Mouse (Mus musculus): ENCODE data around the gene Tgfbr3. TPM values are rescaled to one million over a fixed set of nuclear protein-coding genes. Genes with fewer than 3 reads are reported as not detected.

The Tgfbr3 gene
- polyA plus RNA-seq, 1 experiment from 2014 or later = 19.2 TPM

DNA sequence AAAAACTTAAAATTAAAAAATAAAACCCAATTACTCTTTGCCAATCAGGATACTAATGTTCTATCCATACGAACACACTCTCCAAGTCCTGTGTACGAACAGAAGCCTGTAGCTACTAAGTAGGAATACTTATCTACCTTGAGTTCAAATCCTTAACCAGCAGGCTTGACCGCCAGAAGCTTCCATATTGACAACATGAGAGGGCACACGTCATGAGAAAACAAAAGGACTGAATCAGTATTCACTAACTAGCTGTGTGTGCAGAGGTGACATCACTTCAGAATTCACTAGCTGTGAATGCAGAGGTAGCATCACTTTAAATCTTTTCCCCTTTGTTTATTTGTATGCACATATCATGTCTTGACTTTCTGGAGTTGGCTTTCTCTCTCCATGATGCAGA lies 4.6 kb upstream of the Tgfbr3 start:
- no peak overlapping the region for H3K4me2 ChIP-seq
- peaks cover 20% of the 10 kb centered on the region for H3K4me1 ChIP-seq
- H3K27me3 ChIP-seq (replicated peaks) = peaks cover 25% of the 10 kb centered on the region
- no peak for ATAC-seq
- no peaks in the 10 kb centered on the region for H3K9me3 ChIP-seq (replicated peaks)
- H3K9ac ChIP-seq = no peak overlapping the region
- no peak overlapping the region for H3K27ac ChIP-seq
- 78% methylated on average over 4 of the region's 4 CpGs for WGBS (ENCODE audit: insufficient replicate concordance)
- H3K36me3 ChIP-seq = no peaks in the 10 kb centered on the region
- no peak overlapping the region for H3K4me3 ChIP-seq

DNA sequence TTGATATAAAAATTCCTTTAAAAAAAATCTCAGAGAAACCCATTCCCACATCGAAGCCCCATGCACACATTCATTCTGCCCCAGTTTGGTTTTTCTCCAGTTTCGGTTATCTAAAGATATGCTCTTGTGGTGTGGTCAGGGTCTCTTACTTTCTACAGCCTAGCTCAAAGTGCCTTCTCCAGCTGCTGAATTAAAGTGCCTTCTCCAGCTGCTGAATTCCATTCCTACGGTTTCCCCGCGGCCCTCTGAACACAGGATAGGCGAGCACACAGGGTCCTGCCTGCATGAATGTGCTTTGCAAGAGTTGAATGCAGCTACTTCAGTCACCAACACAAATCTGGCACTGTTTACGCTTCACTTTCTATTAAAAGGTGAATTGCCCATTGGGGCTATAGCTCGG lies 557 bp upstream of the Tgfbr3 start:
- H3K27me3 ChIP-seq (replicated peaks) = peaks cover 25% of the 10 kb centered on the region
- H3K4me3 ChIP-seq = peak overlapping the region; percentile 82
- no peaks in the 10 kb centered on the region for H3K9me3 ChIP-seq (replicated peaks)
- H3K27ac ChIP-seq = no peak overlapping the region
- no peak for ATAC-seq
- peak overlapping the region; percentile 98 for H3K4me2 ChIP-seq
- H3K4me1 ChIP-seq = peaks cover 22% of the 10 kb centered on the region
- 48% methylated on average over 8 of the region's 8 CpGs for WGBS (ENCODE audit: insufficient replicate concordance)
- no peak overlapping the region for H3K9ac ChIP-seq
- H3K36me3 ChIP-seq = no peaks in the 10 kb centered on the region

DNA sequence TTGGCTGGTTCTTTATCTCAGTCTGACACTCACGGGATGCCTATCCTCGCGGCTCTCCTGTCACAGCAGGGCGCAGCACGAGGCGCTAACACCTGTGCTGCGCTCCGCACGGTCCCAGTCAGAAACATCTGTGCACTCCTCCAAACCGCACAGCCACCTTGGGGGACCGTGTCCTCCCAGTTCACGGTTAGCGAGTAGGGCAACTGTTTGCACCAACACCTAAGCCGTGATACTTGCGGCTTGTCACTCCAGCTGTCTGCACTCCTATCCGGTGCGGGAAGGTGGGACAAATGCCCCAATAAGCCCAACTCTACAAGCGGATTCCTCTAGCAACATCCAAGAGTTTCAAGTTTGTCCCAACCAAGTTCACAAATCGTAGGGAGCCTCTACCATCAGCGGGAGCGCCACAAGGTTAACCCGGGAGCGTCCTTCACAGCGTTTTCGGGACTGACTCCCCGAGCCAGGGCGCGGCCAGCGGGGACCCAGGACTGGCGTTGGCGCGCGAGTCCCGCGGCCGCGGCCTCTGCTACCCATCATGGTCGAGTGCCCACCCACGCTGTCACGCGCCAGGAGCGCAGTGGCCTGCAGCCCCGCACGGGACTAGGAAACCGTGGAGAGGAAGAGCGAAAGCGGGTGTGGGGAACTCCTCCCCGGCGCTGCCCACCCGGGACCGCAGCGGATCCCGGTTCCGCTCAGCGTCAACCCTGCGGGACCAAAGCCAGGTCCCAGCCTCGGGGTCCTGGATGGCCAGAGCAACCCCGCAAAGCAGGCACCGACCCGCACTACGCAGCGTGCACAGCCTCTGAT lies 799 bp downstream of the Tgfbr3 start:
- H3K27me3 ChIP-seq (replicated peaks) = peaks cover 25% of the 10 kb centered on the region
- peak overlapping the region; percentile 78 for H3K27ac ChIP-seq
- peak overlapping the region; percentile 82 for H3K4me3 ChIP-seq
- H3K9ac ChIP-seq = peak overlapping the region; percentile 84
- H3K4me2 ChIP-seq = peak overlapping the region; percentile 98
- no peaks in the 10 kb centered on the region for H3K9me3 ChIP-seq (replicated peaks)
- ATAC-seq = peak; percentile 73
- 1% methylated on average over 62 of the region's 62 CpGs for WGBS (ENCODE audit: insufficient replicate concordance)
- H3K36me3 ChIP-seq = no peaks in the 10 kb centered on the region
- H3K4me1 ChIP-seq = peaks cover 28% of the 10 kb centered on the region

DNA sequence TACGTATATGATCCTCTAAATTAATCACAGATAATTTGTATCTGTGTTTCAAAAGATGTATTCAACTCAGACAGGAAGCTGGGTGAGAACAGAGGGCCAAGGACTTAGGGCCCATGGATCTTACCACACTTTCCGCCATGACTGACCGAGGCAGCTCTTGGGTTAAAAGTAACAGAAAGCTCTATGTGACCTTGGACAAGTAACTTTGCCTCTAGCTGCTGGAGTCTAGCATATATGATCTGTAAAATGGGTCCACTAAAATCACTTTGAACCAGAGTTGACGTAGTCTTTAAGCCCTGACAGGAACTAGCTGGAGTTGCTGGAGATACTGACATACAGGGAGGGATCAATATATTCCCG lies 1.5 kb downstream of the Tgfbr3 start:
- peak overlapping the region; percentile 78 for H3K27ac ChIP-seq
- H3K9me3 ChIP-seq (replicated peaks) = no peaks in the 10 kb centered on the region
- WGBS (ENCODE audit: insufficient replicate concordance) = 26% methylated on average over 5 of the region's 5 CpGs
- ATAC-seq = no peak
- peak overlapping the region; percentile 84 for H3K9ac ChIP-seq
- no peaks in the 10 kb centered on the region for H3K36me3 ChIP-seq
- H3K4me2 ChIP-seq = peak overlapping the region; percentile 98
- H3K4me3 ChIP-seq = peak overlapping the region; percentile 82
- H3K27me3 ChIP-seq (replicated peaks) = peaks cover 25% of the 10 kb centered on the region
- H3K4me1 ChIP-seq = peaks cover 32% of the 10 kb centered on the region

DNA sequence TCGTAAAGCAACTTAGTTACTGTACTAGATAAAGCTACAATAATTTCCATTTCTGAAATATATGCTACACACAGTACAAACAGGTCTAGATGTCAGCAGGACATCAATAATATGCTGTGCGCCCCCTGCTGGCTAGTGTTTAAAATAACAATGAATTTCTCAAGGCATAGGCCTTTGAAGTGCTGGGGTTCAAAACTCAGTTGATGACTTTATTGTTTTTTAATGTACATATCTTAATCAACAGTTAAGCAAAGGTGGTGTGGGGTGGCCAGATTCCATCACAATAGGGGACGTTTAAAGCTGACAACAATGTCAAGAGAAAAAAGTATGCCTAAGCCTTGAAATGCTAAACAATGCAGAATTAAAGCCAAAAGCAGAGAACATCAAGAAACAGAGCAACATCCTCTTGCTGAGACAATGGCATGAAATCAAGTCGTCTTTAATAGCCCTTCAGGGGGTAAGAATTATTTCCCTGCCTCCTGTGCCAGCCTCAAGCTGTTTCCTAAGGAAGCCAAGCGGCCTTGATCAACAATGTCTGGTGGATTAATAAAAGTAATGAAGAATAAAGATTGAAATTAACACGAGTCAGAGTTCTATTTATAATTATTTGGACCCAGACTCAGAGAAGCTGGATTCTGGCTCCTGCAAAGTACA lies 2.0 kb downstream of the Tgfbr3 start:
- peak overlapping the region; percentile 82 for H3K4me3 ChIP-seq
- H3K27ac ChIP-seq = peak overlapping the region; percentile 78
- no peak for ATAC-seq
- peaks cover 25% of the 10 kb centered on the region for H3K27me3 ChIP-seq (replicated peaks)
- peaks cover 32% of the 10 kb centered on the region for H3K4me1 ChIP-seq
- H3K4me2 ChIP-seq = peak overlapping the region; percentile 98
- 22% methylated on average over 6 of the region's 6 CpGs for WGBS (ENCODE audit: insufficient replicate concordance)
- no peaks in the 10 kb centered on the region for H3K9me3 ChIP-seq (replicated peaks)
- H3K9ac ChIP-seq = peak overlapping the region; percentile 84; the same call in 1 of the 2 replicates
- no peaks in the 10 kb centered on the region for H3K36me3 ChIP-seq

DNA sequence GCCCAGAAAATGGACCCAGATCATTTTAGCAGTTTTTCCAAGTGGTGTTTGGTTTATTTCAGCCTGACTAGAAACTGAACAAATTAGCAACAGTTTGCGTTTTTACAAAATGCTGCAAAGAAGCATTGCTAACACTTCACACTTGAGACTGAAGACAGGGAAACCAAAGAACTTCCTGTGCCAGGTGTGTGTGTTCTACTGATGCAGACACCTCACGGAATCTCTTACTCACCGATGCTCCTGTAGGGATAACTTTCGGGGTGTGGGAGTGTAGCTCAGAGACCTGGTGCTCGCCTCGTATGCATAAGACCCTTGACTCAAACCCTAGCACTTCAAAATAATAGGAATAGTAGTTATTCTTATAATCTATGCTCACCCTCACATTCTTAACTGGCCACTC lies 3.9 kb downstream of the Tgfbr3 start:
- H3K4me3 ChIP-seq = no peak overlapping the region
- peaks cover 14% of the 10 kb centered on the region for H3K27me3 ChIP-seq (replicated peaks)
- ATAC-seq = no peak
- no peak overlapping the region for H3K4me2 ChIP-seq
- H3K4me1 ChIP-seq = peaks cover 32% of the 10 kb centered on the region
- no peak overlapping the region for H3K27ac ChIP-seq
- H3K9me3 ChIP-seq (replicated peaks) = 0 out of 2 replicates have a peak, but pooled peaks cover 2% of the 10 kb centered on the region
- H3K9ac ChIP-seq = no peak overlapping the region
- 73% methylated on average over 6 of the region's 6 CpGs for WGBS (ENCODE audit: insufficient replicate concordance)
- peaks cover 8% of the 10 kb centered on the region for H3K36me3 ChIP-seq

DNA sequence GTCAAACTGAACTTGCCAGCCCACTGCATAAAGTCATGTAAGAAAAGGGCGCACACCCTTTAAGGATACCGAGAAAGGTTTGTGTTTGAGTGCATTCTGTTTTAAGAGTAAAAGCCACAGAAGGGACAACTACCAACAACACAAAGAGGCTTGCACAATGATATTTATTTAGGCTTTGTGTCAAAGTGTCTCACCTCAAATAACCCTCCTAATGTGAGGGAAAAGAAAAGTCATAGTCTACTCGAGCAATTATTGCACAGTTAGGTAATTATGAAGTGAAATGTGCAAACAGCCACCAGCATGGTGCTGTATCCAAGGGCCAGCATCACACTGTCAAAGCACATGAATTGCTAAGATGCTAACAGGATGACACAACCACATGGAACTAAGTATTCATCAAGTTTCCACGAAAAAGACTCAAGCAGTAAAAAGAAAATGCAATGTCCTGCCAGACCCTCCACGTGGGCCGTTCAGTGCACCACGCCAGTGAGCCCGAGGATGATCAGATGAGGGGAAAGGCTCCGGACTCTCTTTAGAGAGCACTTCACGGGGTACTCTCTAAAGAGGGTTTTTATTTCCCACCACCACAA lies 5.4 kb downstream of the Tgfbr3 start:
- ATAC-seq = no peak
- Histone ChIP-seq H3K36me3 (peaks cover 14% of the 10 kb centered on the region), H3K4me2 (no peak overlapping the region), H3K4me1 (peaks cover 27% of the 10 kb centered on the region), H3K27ac (no peak overlapping the region), H3K27me3 (replicated peaks) (no peaks in the 10 kb centered on the region), H3K4me3 (no peak overlapping the region), H3K9ac (no peak overlapping the region), H3K9me3 (replicated peaks) (0 out of 2 replicates have a peak, but pooled peaks cover 7% of the 10 kb centered on the region)
- 65% methylated on average over 10 of the region's 10 CpGs for WGBS (ENCODE audit: insufficient replicate concordance)

DNA sequence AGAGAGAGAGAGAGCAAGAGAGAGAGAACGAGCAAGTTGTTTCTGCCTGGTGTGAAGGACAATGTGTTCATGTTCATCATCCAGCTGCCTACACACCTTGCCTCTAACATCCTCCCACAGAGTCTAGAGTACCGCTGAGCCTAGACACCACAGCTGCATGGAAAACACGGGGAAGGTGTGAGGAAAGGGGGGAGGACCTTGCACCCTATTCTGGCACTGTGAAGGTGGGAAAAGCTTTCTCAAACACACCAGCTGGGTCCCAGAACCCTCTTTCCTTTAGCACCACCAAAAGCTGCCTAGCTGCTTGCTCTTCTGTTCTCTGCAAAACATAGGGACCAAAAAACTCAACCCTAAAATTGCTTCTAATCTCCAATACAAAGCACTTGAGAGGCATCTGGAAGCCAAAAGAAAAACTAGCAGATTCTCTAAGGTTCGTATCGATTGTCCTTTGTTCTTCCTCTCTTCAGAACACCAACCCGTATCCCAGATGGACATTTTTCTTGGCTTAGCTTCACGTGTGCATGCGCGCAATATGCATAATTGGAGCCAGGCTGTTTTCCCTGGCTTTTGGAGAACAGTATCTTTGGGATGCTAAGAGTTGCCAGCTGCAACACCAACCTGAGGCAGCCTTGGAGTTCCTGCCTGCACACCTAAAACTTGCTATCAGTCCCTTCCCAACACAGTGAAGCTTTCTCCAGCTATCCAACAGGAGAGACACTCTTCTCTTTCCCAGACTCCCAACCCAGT lies 6.7 kb downstream of the Tgfbr3 start:
- no peak for ATAC-seq
- WGBS (ENCODE audit: insufficient replicate concordance) = 68% methylated on average over 9 of the region's 9 CpGs
- peaks cover 18% of the 10 kb centered on the region for H3K4me1 ChIP-seq
- no peak overlapping the region for H3K4me2 ChIP-seq
- H3K9me3 ChIP-seq (replicated peaks) = 0 out of 2 replicates have a peak, but pooled peaks cover 7% of the 10 kb centered on the region
- H3K9ac ChIP-seq = no peak overlapping the region
- no peaks in the 10 kb centered on the region for H3K27me3 ChIP-seq (replicated peaks)
- H3K27ac ChIP-seq = no peak overlapping the region
- peaks cover 14% of the 10 kb centered on the region for H3K36me3 ChIP-seq
- no peak overlapping the region for H3K4me3 ChIP-seq

DNA sequence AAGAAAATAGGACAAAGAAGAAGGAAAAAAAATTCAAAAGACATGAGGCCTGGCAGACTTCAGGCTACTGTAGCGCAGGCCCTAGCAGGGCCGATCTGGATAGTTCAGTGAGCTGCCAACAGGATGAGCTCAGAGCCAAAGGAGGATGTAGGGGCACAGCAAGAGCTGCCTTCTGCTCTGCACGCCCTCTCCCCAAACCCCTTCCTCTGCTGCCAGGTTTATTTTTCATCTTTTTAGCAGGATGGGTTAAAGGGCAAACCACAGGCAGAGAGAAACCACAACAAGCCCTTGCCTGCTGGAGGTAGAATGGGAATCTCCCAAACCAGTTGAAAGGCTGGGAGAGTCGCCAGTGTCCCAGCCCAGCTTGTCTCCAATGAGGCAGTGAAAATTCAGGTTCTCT lies 10.2 kb downstream of the Tgfbr3 start:
- 62% methylated on average over 4 of the region's 4 CpGs for WGBS (ENCODE audit: insufficient replicate concordance)
- H3K27ac ChIP-seq = no peak overlapping the region
- ATAC-seq = no peak
- peaks cover 14% of the 10 kb centered on the region for H3K36me3 ChIP-seq
- H3K4me3 ChIP-seq = no peak overlapping the region
- H3K4me1 ChIP-seq = peaks cover 30% of the 10 kb centered on the region
- H3K4me2 ChIP-seq = no peak overlapping the region
- no peaks in the 10 kb centered on the region for H3K27me3 ChIP-seq (replicated peaks)
- no peak overlapping the region for H3K9ac ChIP-seq
- H3K9me3 ChIP-seq (replicated peaks) = 0 out of 2 replicates have a peak, but pooled peaks cover 7% of the 10 kb centered on the region

DNA sequence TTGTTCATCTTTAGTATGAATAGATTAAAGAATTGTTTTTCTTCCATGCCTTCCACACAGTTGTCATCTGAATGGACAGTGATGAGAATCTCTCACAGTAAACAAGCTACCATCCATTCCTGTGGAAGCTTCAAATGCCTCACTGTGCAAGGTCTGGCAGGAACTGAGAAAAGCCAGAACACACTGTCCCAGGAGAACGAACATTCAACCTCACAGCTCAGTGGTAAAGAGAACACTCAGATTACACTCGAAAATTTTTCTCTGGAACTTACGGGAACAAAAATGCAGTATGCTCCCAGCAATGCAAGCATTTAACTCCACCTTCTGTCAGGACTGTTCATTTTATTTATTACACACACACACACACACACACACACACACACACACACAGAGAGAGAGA lies 13.2 kb downstream of the Tgfbr3 start:
- no peak for ATAC-seq
- peaks cover 48% of the 10 kb centered on the region for H3K4me1 ChIP-seq
- H3K36me3 ChIP-seq = peaks cover 9% of the 10 kb centered on the region
- H3K4me2 ChIP-seq = no peak overlapping the region
- H3K9ac ChIP-seq = no peak overlapping the region
- WGBS (ENCODE audit: insufficient replicate concordance) = 72% methylated on average over 3 of the region's 3 CpGs
- H3K9me3 ChIP-seq (replicated peaks) = 0 out of 2 replicates have a peak, but pooled peaks cover 7% of the 10 kb centered on the region
- H3K27me3 ChIP-seq (replicated peaks) = no peaks in the 10 kb centered on the region
- H3K27ac ChIP-seq = no peak overlapping the region
- no peak overlapping the region for H3K4me3 ChIP-seq

DNA sequence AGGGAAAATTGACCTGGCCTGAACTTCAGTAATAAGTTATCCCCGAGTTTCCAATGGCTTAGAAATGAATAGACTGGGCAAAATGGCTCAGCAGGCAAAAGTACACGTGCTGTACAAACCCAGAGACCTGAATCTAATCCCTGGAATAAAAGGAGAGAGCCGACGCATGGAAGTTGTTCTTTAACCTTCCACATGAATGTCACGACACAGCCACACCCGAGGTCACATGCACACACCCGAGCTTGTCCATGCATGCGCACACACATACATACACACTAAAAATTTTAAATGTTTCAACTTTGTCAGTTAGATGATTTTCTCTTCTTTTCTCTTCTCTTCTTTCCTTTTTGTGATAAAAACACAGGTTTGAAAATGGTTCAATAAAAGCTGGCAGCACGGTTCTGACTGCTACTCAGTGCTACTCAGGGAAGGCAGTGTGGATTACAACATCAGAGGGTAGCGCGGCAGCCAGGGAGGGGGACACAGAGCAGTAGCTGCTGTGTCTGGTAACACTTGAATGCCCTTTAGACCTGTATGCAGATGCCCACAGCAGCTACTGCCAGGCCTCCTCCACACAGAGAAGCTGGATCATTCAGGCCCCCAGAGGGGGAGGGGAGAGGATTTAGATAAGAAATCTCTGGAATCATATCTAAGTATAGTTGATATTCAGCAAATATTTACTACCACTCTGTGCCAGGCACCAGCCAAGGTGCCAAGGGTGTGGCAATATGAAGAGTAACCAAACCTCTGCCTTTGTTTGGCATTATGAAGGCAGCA lies 17.0 kb downstream of the Tgfbr3 start:
- Histone ChIP-seq H3K36me3 (no peaks in the 10 kb centered on the region), H3K27ac (peak overlapping the region; percentile 27; the same call in 1 of the 2 replicates), H3K9me3 (replicated peaks) (no peaks in the 10 kb centered on the region), H3K4me3 (no peak overlapping the region), H3K4me1 (peaks cover 69% of the 10 kb centered on the region), H3K9ac (no peak overlapping the region), H3K27me3 (replicated peaks) (no peaks in the 10 kb centered on the region), H3K4me2 (no peak overlapping the region; the same call in 1 of the 2 replicates)
- peak; percentile 42 for ATAC-seq
- 60% methylated on average over 11 of the region's 11 CpGs for WGBS (ENCODE audit: insufficient replicate concordance)
